Mouse (Mus musculus) CH12.LX (cell line): ENCODE data around the gene Gm17334.
A peak's percentile ranks its signal among the peaks of the same experiment; 100 is the strongest.

Experiments used
- CHD1 ChIP-seq: IDR thresholded peaks from 2 replicates; pipeline ENCODE4 v1.6.1; 2012; ENCODE audit warnings: low read depth, low read length, improper control_type of control experiment, inconsistent platforms
- CTCF ChIP-seq, 2 experiments: IDR thresholded peaks in 1 of 2; conservative IDR thresholded peaks in 1 of 2; 2 replicates each; pipeline ENCODE4 v1.5.1; 2011 to 2012; ENCODE audit warnings: low read depth in 2 of 2, low read length in 2 of 2, improper control_type of control experiment in 1 of 2, inconsistent platforms in 1 of 2, mild to moderate bottlenecking in 1 of 2, moderate library complexity in 1 of 2
- EP300 ChIP-seq: IDR thresholded peaks from 2 replicates; pipeline ENCODE4 v1.6.1; 2011; ENCODE audit warnings: low read length, improper control_type of control experiment
- GABPA ChIP-seq: IDR thresholded peaks from 2 replicates; pipeline ENCODE4 v1.6.1; 2012; ENCODE audit warnings: low read depth, low read length, improper control_type of control experiment, inconsistent platforms; ENCODE audit not compliant: insufficient replicate concordance
- IRF4 ChIP-seq: IDR thresholded peaks from 2 replicates; pipeline ENCODE4 v1.6.1; 2014; ENCODE audit warnings: low read depth, mild to moderate bottlenecking, inconsistent platforms, low read length, improper control_type of control experiment
- MAFK ChIP-seq: IDR thresholded peaks from 2 replicates; pipeline ENCODE4 v1.6.1; 2011; ENCODE audit warnings: low read length, improper control_type of control experiment; ENCODE audit not compliant: insufficient replicate concordance
- MAX ChIP-seq: IDR thresholded peaks from 2 replicates; pipeline ENCODE4 v1.6.1; 2011; ENCODE audit warnings: low read length, improper control_type of control experiment
- NELFE ChIP-seq: IDR thresholded peaks from 2 replicates; pipeline ENCODE4 v1.6.1; 2011; ENCODE audit warnings: low read depth, low read length, improper control_type of control experiment
- POLR2A ChIP-seq: IDR thresholded peaks from 2 replicates; pipeline ENCODE4 v1.6.1; 2011; ENCODE audit warnings: low read depth, mild to moderate bottlenecking, improper control_type of control experiment, low read length
- POLR2AphosphoS2 ChIP-seq: IDR thresholded peaks from 2 replicates; pipeline ENCODE4 v1.6.1; 2011; ENCODE audit warnings: low read depth, low read length, improper control_type of control experiment
- TCF12 ChIP-seq: IDR thresholded peaks from 2 replicates; pipeline ENCODE4 v1.6.1; 2014; ENCODE audit warnings: low read depth, mild to moderate bottlenecking, inconsistent platforms, low read length, improper control_type of control experiment
- USF1 ChIP-seq: IDR thresholded peaks from 2 replicates; pipeline ENCODE4 v1.6.1; 2014; ENCODE audit warnings: low read depth, mild to moderate bottlenecking, inconsistent platforms, low read length, improper control_type of control experiment
- ZNF384 ChIP-seq: IDR thresholded peaks from 2 replicates; pipeline ENCODE4 v1.6.1; 2012; ENCODE audit warnings: low read depth, low read length, improper control_type of control experiment, inconsistent platforms

DNA sequence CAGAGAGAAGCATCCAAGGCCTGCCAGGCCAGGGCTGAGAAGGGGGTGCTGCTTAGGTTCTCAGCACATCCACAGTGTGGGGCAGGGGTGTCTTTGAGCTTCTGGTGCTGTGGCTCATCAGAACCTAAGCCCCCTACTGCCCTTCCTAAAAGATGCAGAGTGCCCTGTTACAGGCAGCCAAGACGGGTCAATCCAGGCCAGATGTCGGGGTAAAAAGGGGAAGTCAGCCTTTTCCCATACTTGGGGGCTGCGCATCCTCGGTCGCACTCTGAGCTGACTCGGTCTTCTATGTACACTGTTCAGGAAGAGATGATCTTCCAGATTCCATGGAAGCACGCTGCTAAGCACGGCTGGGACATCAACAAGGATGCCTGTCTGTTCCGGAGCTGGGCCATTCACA lies 451 bp downstream of the Gm17334 start:
- TF ChIP-seq CTCF (conservative IDR thresholded peaks at IDR 0.05 in 1 of 2, IDR thresholded peaks at IDR 0.05 in 1 of 2; ENCODE audit: low read depth in 2 of 2, low read length in 2 of 2), result peak in 1 of 2 experiments; percentile 16; a peak in 2 of 4 replicates
- TF ChIP-seq POLR2A, result no peak
- TF ChIP-seq MAFK, result no peak
- no peak for TF ChIP-seq TCF12
- peak; percentile 62 for TF ChIP-seq EP300
- TF ChIP-seq GABPA, result no peak
- no peak for TF ChIP-seq ZNF384
- TF ChIP-seq MAX, result no peak
- TF ChIP-seq POLR2AphosphoS2, result no peak
- peak; percentile 16; the same call in 1 of the 2 replicates for TF ChIP-seq IRF4
- TF ChIP-seq USF1, result no peak
- TF ChIP-seq CHD1, result no peak; the same call in 1 of the 2 replicates
- no peak for TF ChIP-seq NELFE
